8 mouse cellular contexts compared by ENCODE assay signal in the genomic region with DNA sequence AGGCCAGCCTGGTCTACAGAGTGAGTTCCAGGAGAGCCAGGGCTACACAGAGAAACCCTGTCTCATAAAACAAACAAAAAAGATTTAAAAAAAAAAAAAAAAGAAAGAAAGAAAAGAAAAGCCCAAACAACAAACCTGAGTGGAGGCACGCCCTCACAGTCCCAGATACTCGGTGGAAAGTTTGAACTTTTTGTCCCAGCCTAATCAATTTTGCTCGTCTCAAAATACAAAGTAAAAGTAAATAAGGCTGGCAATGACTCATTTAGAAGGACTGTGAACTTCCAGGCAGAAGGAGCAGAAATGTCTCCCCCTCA. TPM values are rescaled to one million over a fixed set of nuclear protein-coding genes. Genes with fewer than 3 reads are reported as not detected.
DNase-seq lines count a peak whose midpoint lies in the region; ATAC-seq and TF ChIP-seq lines count a peak whose summit lies in the region.

No protein-coding gene starts in this region.

- intact Hi-C loops in gastrocnemius, adult 2 months (cut with DNase I), result no loop called here
- intact Hi-C loops in gastrocnemius, postnatal 14 days (cut with DNase I; ENCODE audit: low total_unique reads), result loop anchor here (5.0 kb wide), 1 partner anchor 34 kb away; no protein-coding TSS in a partner anchor

- H3K9me3 ChIP-seq in liver, embryonic 11.5 days (ENCODE audit: control insufficient read depth, low read length), result no peaks in the 10 kb centered on the region

- no peak for TF ChIP-seq POLR2A in testis, adult 2 months (IDR thresholded peaks at IDR 0.05; ENCODE audit: control insufficient read depth, low read depth, low read length)

- H3K9ac ChIP-seq in liver, embryonic 11.5 days (ENCODE audit: low read depth, low read length), result peak overlapping the region; percentile 86

- DNase-seq in gastrocnemius, adult 2 months, result no peak
- DNase-seq in gastrocnemius, postnatal 14 days, result no peak
- no peak for DNase-seq in testis, postnatal 14 days (ENCODE audit: low spot score)
- no peak for DNase-seq in liver, embryonic 11.5 days (ENCODE audit: low spot score)
- DNase-seq in thymus, postnatal 10 days (ENCODE audit: low spot score in 2 of 2), result no peak
- DNase-seq in right cerebral cortex, postnatal 10 days (ENCODE audit: low spot score in 2 of 2), result no peak
- no peak for DNase-seq in gastrocnemius, postnatal 4 days (ENCODE audit: low spot score in 2 of 2)

- H3K4me3 ChIP-seq in gastrocnemius, adult 2 months, result peak overlapping the region; percentile 95
- H3K4me3 ChIP-seq in testis, adult 2 months (ENCODE audit: control insufficient read depth, low read depth, low read length), result peak overlapping the region; percentile 95; the same call in 1 of the 2 replicates
- H3K4me3 ChIP-seq in liver, embryonic 11.5 days (ENCODE audit: low read depth, low read length), result peak overlapping the region; percentile 78

- 22% methylated on average over 3 of the region's 3 CpGs for WGBS in liver, embryonic 11.5 days

- ATAC-seq in liver, embryonic 11.5 days (replicated peaks; ENCODE audit: low FRiP score), result no peak

- peak overlapping the region; percentile 98 for H3K4me2 ChIP-seq in liver, embryonic 11.5 days

- no peaks in the 10 kb centered on the region; the same call in 1 of the 2 replicates for H3K36me3 ChIP-seq in testis, adult 2 months (ENCODE audit: control insufficient read depth, insufficient read depth, low read length)
- H3K36me3 ChIP-seq in liver, embryonic 11.5 days (ENCODE audit: control insufficient read depth, insufficient read depth, low read length), result peaks cover 1% of the 10 kb centered on the region; the same call in 1 of the 2 replicates

- peaks cover 20% of the 10 kb centered on the region for H3K4me1 ChIP-seq in testis, adult 2 months (ENCODE audit: control insufficient read depth, insufficient read depth, low read length)
- peaks cover 19% of the 10 kb centered on the region for H3K4me1 ChIP-seq in liver, embryonic 11.5 days (replicated peaks; ENCODE audit: control insufficient read depth, insufficient read depth, low read length)

- H3K27ac ChIP-seq in gastrocnemius, adult 2 months, result peak overlapping the region; percentile 100
- H3K27ac ChIP-seq in testis, adult 2 months (ENCODE audit: control insufficient read depth, insufficient read depth, low read depth, low read length), result no peak overlapping the region; the same call in 1 of the 2 replicates
- H3K27ac ChIP-seq in liver, embryonic 11.5 days (ENCODE audit: low read depth, low read length), result peak overlapping the region; percentile 89

- H3K27me3 ChIP-seq in testis, adult 2 months (ENCODE audit: control insufficient read depth, insufficient read depth, low read length), result no peaks in the 10 kb centered on the region
- H3K27me3 ChIP-seq in liver, embryonic 11.5 days (replicated peaks; ENCODE audit: control insufficient read depth, insufficient read depth, low read length), result no peaks in the 10 kb centered on the region

- TF ChIP-seq CTCF in gastrocnemius, adult 2 months (IDR thresholded peaks at IDR 0.05), result no peak
- TF ChIP-seq CTCF in testis, adult 2 months (IDR thresholded peaks at IDR 0.05; ENCODE audit: control insufficient read depth, insufficient read depth, insufficient replicate concordance, low read depth, low read length), result no peak

RNA-seq across cellular contexts. Expression of a gene that starts 1.0 kb away (rescaled TPM):
- 10 to 100 TPM; 36.8 to 46.4 TPM for total RNA-seq in gastrocnemius, adult 2 months (2021)
- total RNA-seq in gastrocnemius, postnatal 14 days (2021), result 10 to 100 TPM; 22.9 to 29.1 TPM
- polyA plus RNA-seq in testis, adult 2 months (2012; rRNA removed), result 41.3 and 41.9 TPM in 2 replicates
- polyA plus RNA-seq in liver, embryonic 11.5 days (2014; fragmentation: Nextera tagmentation; extraction: Ambion mirVana), result 30.6 and 34.4 TPM in 2 replicates
- total RNA-seq in gastrocnemius, postnatal 4 days (2021), result 10 to 100 TPM; 19.2 to 21.4 TPM

RNA-seq across cellular contexts. Expression of a gene that starts 9.4 kb away (rescaled TPM):
- 1 to 10 TPM; 7.5 to 9.7 TPM for total RNA-seq in gastrocnemius, adult 2 months (2021)
- total RNA-seq in gastrocnemius, postnatal 14 days (2021), result 1 to 10 TPM; 1.4 to 3.3 TPM
- 191 and 200 TPM in 2 replicates for polyA plus RNA-seq in testis, adult 2 months (2012; rRNA removed)
- polyA plus RNA-seq in liver, embryonic 11.5 days (2014; fragmentation: Nextera tagmentation; extraction: Ambion mirVana), result 2.9 and 3.0 TPM in 2 replicates
- total RNA-seq in gastrocnemius, postnatal 4 days (2021), result 1 to 10 TPM in 1 of 2 experiments, under 1 TPM in 1; 0.91 to 1.3 TPM

RNA-seq across cellular contexts. Expression of a gene that starts 9.5 kb away (rescaled TPM):
- under 1 TPM in 1 of 2 experiments, not detected in 1; 0.43 TPM for total RNA-seq in gastrocnemius, adult 2 months (2021)
- not detected for total RNA-seq in gastrocnemius, postnatal 14 days (2021)
- polyA plus RNA-seq in testis, adult 2 months (2012; rRNA removed), result 41.2 and 42.8 TPM in 2 replicates
- 0.73 and 0.74 TPM in 2 replicates for polyA plus RNA-seq in liver, embryonic 11.5 days (2014; fragmentation: Nextera tagmentation; extraction: Ambion mirVana)
- not detected for total RNA-seq in gastrocnemius, postnatal 4 days (2021)

RNA-seq across cellular contexts. Expression of a gene that starts 20.4 kb away (rescaled TPM):
- total RNA-seq in gastrocnemius, adult 2 months (2021), result under 1 TPM in 1 of 2 experiments, not detected in 1; 0.03 TPM
- total RNA-seq in gastrocnemius, postnatal 14 days (2021), result under 1 TPM; 0.10 to 0.13 TPM
- polyA plus RNA-seq in testis, adult 2 months (2012; rRNA removed), result 0.24 and 0.32 TPM in 2 replicates
- 0.12 and 0.31 TPM in 2 replicates for polyA plus RNA-seq in liver, embryonic 11.5 days (2014; fragmentation: Nextera tagmentation; extraction: Ambion mirVana)
- under 1 TPM; 0.39 to 0.44 TPM for total RNA-seq in gastrocnemius, postnatal 4 days (2021)

RNA-seq across cellular contexts. Expression of a gene that starts 20.7 kb away (rescaled TPM):
- 10 to 100 TPM; 10.3 to 18.0 TPM for total RNA-seq in gastrocnemius, adult 2 months (2021)
- total RNA-seq in gastrocnemius, postnatal 14 days (2021), result 10 to 100 TPM; 11.5 to 12.9 TPM
- 332 and 347 TPM in 2 replicates for polyA plus RNA-seq in testis, adult 2 months (2012; rRNA removed)
- polyA plus RNA-seq in liver, embryonic 11.5 days (2014; fragmentation: Nextera tagmentation; extraction: Ambion mirVana), result 41.4 and 44.7 TPM in 2 replicates
- total RNA-seq in gastrocnemius, postnatal 4 days (2021), result 10 to 100 TPM; 19.0 to 20.4 TPM
